In the genomic region with DNA sequence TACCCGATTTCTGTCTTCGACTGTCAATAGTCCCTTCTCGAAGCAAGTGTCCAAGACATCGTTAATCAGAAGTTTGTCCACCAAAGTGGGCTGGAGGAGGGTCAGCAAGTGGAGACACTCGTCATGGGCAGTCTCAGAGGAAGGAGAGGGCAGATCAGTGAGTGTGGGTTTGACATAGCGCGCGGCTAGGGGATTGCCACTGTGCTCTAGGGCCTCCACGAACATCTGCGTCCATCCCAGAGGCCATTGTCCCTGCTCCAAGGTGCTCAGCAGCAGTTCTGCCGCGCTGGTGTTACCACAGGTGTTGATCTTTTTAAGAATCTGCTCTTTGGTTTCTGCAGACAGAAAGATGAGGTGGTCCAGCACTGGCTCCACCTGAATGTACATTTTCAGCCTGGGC, we compare ENCODE assay signal across 7 mouse cellular contexts. TPM values are rescaled to one million over a fixed set of nuclear protein-coding genes. Genes with fewer than 3 reads are reported as not detected.
DNase-seq lines count a peak whose midpoint lies in the region; ATAC-seq and TF ChIP-seq lines count a peak whose summit lies in the region.

No protein-coding gene starts in this region.

- no peak for TF ChIP-seq POLR2A in thymus, adult 2 months (IDR thresholded peaks at IDR 0.05; ENCODE audit: control insufficient read depth, extremely low read depth, insufficient read depth, low read length, poor library complexity)

- peak overlapping the region; percentile 73 for H3K4me2 ChIP-seq in heart, embryonic 16.5 days (ENCODE audit: low read depth, low read length)
- H3K4me2 ChIP-seq in midbrain, embryonic 11.5 days = peak overlapping the region; percentile 65

- 44% methylated on average over 12 of the region's 12 CpGs for WGBS in heart, embryonic 16.5 days
- 29% methylated on average over 12 of the region's 12 CpGs for WGBS in limb, embryonic 10.5 days
- 43% methylated on average over 12 of the region's 12 CpGs for WGBS in midbrain, embryonic 11.5 days
- WGBS in thymus, adult 2 months = 12% methylated on average over 12 of the region's 12 CpGs

- peak overlapping the region; percentile 73 for H3K9ac ChIP-seq in heart, embryonic 16.5 days (ENCODE audit: low read length)
- peak overlapping the region; percentile 50 for H3K9ac ChIP-seq in midbrain, embryonic 11.5 days (ENCODE audit: low read length)

- H3K4me3 ChIP-seq in heart, embryonic 16.5 days (ENCODE audit: low read length) = peak overlapping the region; percentile 68
- H3K4me3 ChIP-seq in limb, embryonic 10.5 days = peak overlapping the region; percentile 63
- H3K4me3 ChIP-seq in midbrain, embryonic 11.5 days (ENCODE audit: low read depth, low read length) = peak overlapping the region; percentile 49
- peak overlapping the region; percentile 76 for H3K4me3 ChIP-seq in thymus, adult 2 months (ENCODE audit: control insufficient read depth, insufficient read depth, low read length)

- ATAC-seq in heart, embryonic 16.5 days (replicated peaks; ENCODE audit: extremely low read depth, insufficient read depth, low FRiP score) = peak; percentile 4; the same call in 1 of the 2 replicates
- peak; percentile 40 for ATAC-seq in midbrain, embryonic 11.5 days (ENCODE audit: low FRiP score)

- H3K36me3 ChIP-seq in heart, embryonic 16.5 days (ENCODE audit: control insufficient read depth, insufficient read depth) = no peaks in the 10 kb centered on the region
- H3K36me3 ChIP-seq in limb, embryonic 10.5 days = no peaks in the 10 kb centered on the region
- H3K36me3 ChIP-seq in midbrain, embryonic 11.5 days (ENCODE audit: control insufficient read depth, insufficient read depth, low read length) = no peaks in the 10 kb centered on the region
- H3K36me3 ChIP-seq in thymus, adult 2 months (ENCODE audit: control insufficient read depth, insufficient read depth, low read length) = no peaks in the 10 kb centered on the region

- H3K27ac ChIP-seq in heart, embryonic 16.5 days (ENCODE audit: low read length) = no peak overlapping the region; the same call in 1 of the 2 replicates
- no peak overlapping the region for H3K27ac ChIP-seq in limb, embryonic 10.5 days
- H3K27ac ChIP-seq in midbrain, embryonic 11.5 days (ENCODE audit: low read depth, low read length) = no peak overlapping the region
- H3K27ac ChIP-seq in thymus, adult 2 months (ENCODE audit: control insufficient read depth, insufficient read depth, low read length) = no peak overlapping the region

- H3K27me3 ChIP-seq in heart, embryonic 16.5 days (ENCODE audit: control insufficient read depth, insufficient read depth, low read length) = no peaks in the 10 kb centered on the region
- peaks cover 10% of the 10 kb centered on the region; the same call in 1 of the 2 replicates for H3K27me3 ChIP-seq in limb, embryonic 10.5 days (ENCODE audit: low read depth, poor library complexity, severe bottlenecking)
- H3K27me3 ChIP-seq in midbrain, embryonic 11.5 days (ENCODE audit: control insufficient read depth, insufficient read depth, low read length) = peaks cover 4% of the 10 kb centered on the region; the same call in 1 of the 2 replicates
- H3K27me3 ChIP-seq in thymus, adult 2 months (ENCODE audit: control insufficient read depth, insufficient read depth, low read length) = no peaks in the 10 kb centered on the region

- H3K9me3 ChIP-seq in heart, embryonic 16.5 days (replicated peaks; ENCODE audit: control insufficient read depth, low read length) = no peaks in the 10 kb centered on the region
- no peaks in the 10 kb centered on the region for H3K9me3 ChIP-seq in limb, embryonic 10.5 days (replicated peaks)
- H3K9me3 ChIP-seq in midbrain, embryonic 11.5 days (ENCODE audit: control insufficient read depth, low read length) = no peaks in the 10 kb centered on the region

- H3K4me1 ChIP-seq in heart, embryonic 16.5 days (ENCODE audit: control insufficient read depth, insufficient read depth, low read length) = peaks cover 4% of the 10 kb centered on the region
- peaks cover 13% of the 10 kb centered on the region for H3K4me1 ChIP-seq in limb, embryonic 10.5 days
- H3K4me1 ChIP-seq in midbrain, embryonic 11.5 days (ENCODE audit: control insufficient read depth, insufficient read depth, low read length) = peaks cover 2% of the 10 kb centered on the region
- H3K4me1 ChIP-seq in thymus, adult 2 months (replicated peaks; ENCODE audit: control insufficient read depth, insufficient read depth, low read length) = peaks cover 8% of the 10 kb centered on the region

- peak; percentile 22 for DNase-seq in MEL-GATA-1-ER (ENCODE audit: extremely low read depth, low read depth)
- DNase-seq in embryo, embryonic 9.5 days (ENCODE audit: extremely low spot score) = peak; percentile 17
- peak; percentile 37 for DNase-seq in limb, embryonic 10.5 days (ENCODE audit: low spot score)
- no peak for DNase-seq in midbrain, embryonic 11.5 days (ENCODE audit: low spot score, missing footprints)
- peak; percentile 18 for DNase-seq in thymus, adult 2 months
- DNase-seq in frontal cortex, postnatal 36 days (ENCODE audit: low spot score in 2 of 2) = no peak

- TF ChIP-seq CTCF in thymus, adult 2 months (IDR thresholded peaks at IDR 0.05; ENCODE audit: borderline replicate concordance, control insufficient read depth, extremely low read depth, insufficient read depth, low read length, poor library complexity) = no peak

RNA-seq across cellular contexts. Expression of a gene that starts 0.6 kb away (rescaled TPM):
- 2.2 and 3.2 TPM in 2 replicates for polyA plus RNA-seq in heart, embryonic 16.5 days (2015; fragmentation: Nextera tagmentation; extraction: Ambion mirVana)
- 0.45 and 0.73 TPM in 2 replicates for polyA plus RNA-seq in limb, embryonic 10.5 days (2016; fragmentation: Nextera tagmentation; extraction: Ambion mirVana)
- polyA plus RNA-seq in midbrain, embryonic 11.5 days (2014; fragmentation: Nextera tagmentation; extraction: Ambion mirVana) = 0.93 and 1.3 TPM in 2 replicates
- 6.1 and 7.3 TPM in 2 replicates for polyA plus RNA-seq in thymus, adult 2 months (2012; rRNA removed)

RNA-seq across cellular contexts. Expression of a gene that starts 18.6 kb away (rescaled TPM):
- 18.0 and 21.1 TPM in 2 replicates for polyA plus RNA-seq in heart, embryonic 16.5 days (2015; fragmentation: Nextera tagmentation; extraction: Ambion mirVana)
- 0.44 and 0.45 TPM in 2 replicates for polyA plus RNA-seq in limb, embryonic 10.5 days (2016; fragmentation: Nextera tagmentation; extraction: Ambion mirVana)
- 1.8 and 2.2 TPM in 2 replicates for polyA plus RNA-seq in midbrain, embryonic 11.5 days (2014; fragmentation: Nextera tagmentation; extraction: Ambion mirVana)
- 2.0 and 2.2 TPM in 2 replicates for polyA plus RNA-seq in thymus, adult 2 months (2012; rRNA removed)

Comparison
In these comparisons a context has a peak if more than half of its experiments do, and no peak if none do; other contexts are left out.
1. DNase-seq: peak in MEL-GATA-1-ER (single experiment), embryo, embryonic 9.5 days (single experiment), limb, embryonic 10.5 days (single experiment) and thymus, adult 2 months (single experiment); none in midbrain, embryonic 11.5 days (single experiment) and frontal cortex, postnatal 36 days (0 of 2).
2. Peak in every context shown above with its lines, with median percentiles within 50 percentile points of each other: H3K4me3 ChIP-seq.